Mouse (Mus musculus) bone marrow macrophage, adult 2 months (primary cell): ENCODE results near the gene Olfr1234. TPM values are rescaled to one million over a fixed set of nuclear protein-coding genes. Genes with fewer than 3 reads are reported as not detected.

Experiments used
- H3K27ac ChIP-seq: 2 replicates; pipeline ENCODE4 v1.5.1; 2012; ENCODE audit warnings: low read depth, low read length; ENCODE audit not compliant: insufficient read depth
- H3K4me1 ChIP-seq: 2 replicates; pipeline ENCODE4 v1.6.1; 2012; ENCODE audit warnings: low read length; ENCODE audit not compliant: control insufficient read depth, insufficient read depth
- H3K4me3 ChIP-seq: 2 replicates; pipeline ENCODE4 v1.5.1; 2012; ENCODE audit warnings: mild to moderate bottlenecking, low read length, moderate library complexity; ENCODE audit not compliant: insufficient read depth
- CTCF ChIP-seq: IDR thresholded peaks from 2 replicates; pipeline ENCODE4 v1.5.1; 2012; ENCODE audit warnings: low read depth, mild to moderate bottlenecking, low read length, moderate library complexity
- POLR2A ChIP-seq: IDR thresholded peaks from 2 replicates; pipeline ENCODE4 v1.6.1; 2012; ENCODE audit warnings: mild to moderate bottlenecking, low read depth, low read length, borderline replicate concordance
- polyA plus RNA-seq: library from polyadenylated mRNA; stranded (reverse); fragments of >200 nt; gene quantifications from 2 replicates; pipeline ENCODE4 v1.2.4, GENCODE M21; 2012; ENCODE audit not compliant: missing spikeins, insufficient read depth, insufficient read length

Olfr1234 gene
- polyA plus RNA-seq = not detected in 2 replicates

- TF ChIP-seq POLR2A (no peak), CTCF (no peak)
These were observed at the start of gene Olfr1234 for GRCm38 (mm10) chr2:89364765-89365164. Gene Olfr1234, minus strand, starts transcription at chr2:89364865.

GRCm38 (mm10) chr2:89409576-89409975, 44.9 kb upstream of the Olfr1234 start, which contains the start of gene Olfr1238:
Gene Olfr1238, minus strand, starts transcription at chr2:89409676.
- no peak within 1 kb of the TSS for H3K4me3 ChIP-seq
- TF ChIP-seq POLR2A = no peak
- no peak for TF ChIP-seq CTCF
- H3K27ac ChIP-seq = no peak within 1 kb of the TSS
- no peaks in the 10 kb centered on the region for H3K4me1 ChIP-seq

More at GRCm38 (mm10) chr2:89364765-89365164, at the start of gene Olfr1234:
- Histone ChIP-seq H3K4me3 (no peak within 1 kb of the TSS), H3K27ac (no peak within 1 kb of the TSS), H3K4me1 (no peaks in the 10 kb centered on the region)

- Histone ChIP-seq H3K4me1 (no peaks in the 10 kb centered on the region), H3K27ac (no peak overlapping the region), H3K4me3 (no peak overlapping the region)
- TF ChIP-seq CTCF (no peak), POLR2A (no peak)
These were observed 36.2 kb upstream of the Olfr1234 start for GRCm38 (mm10) chr2:89400882-89401281.

GRCm38 (mm10) chr2:89342298-89342697, 22.4 kb downstream of the Olfr1234 start, which contains the start of gene Olfr1233:
Gene Olfr1233, minus strand, starts transcription at chr2:89342398.
- Histone ChIP-seq H3K4me1 (no peaks in the 10 kb centered on the region), H3K27ac (no peak within 1 kb of the TSS), H3K4me3 (no peak within 1 kb of the TSS)
- TF ChIP-seq POLR2A (no peak), CTCF (no peak)

GRCm38 (mm10) chr2:89329575-89329974, 35.1 kb downstream of the Olfr1234 start, which contains the start of gene Olfr1232:
Gene Olfr1232, minus strand, starts transcription at chr2:89329675.
- Histone ChIP-seq H3K27ac (no peak within 1 kb of the TSS), H3K4me1 (no peaks in the 10 kb centered on the region), H3K4me3 (no peak within 1 kb of the TSS)
- TF ChIP-seq CTCF (no peak), POLR2A (no peak)

Other genes with a start within 250 kb of the Olfr1234 start
- gene Olfr1221, start 247.6 kb downstream of the Olfr1234 start, polyA plus RNA-seq = not detected in 2 replicates
- not detected in 2 replicates for gene Olfr1222, start 231.8 kb downstream of the Olfr1234 start, polyA plus RNA-seq
- not detected in 2 replicates for gene Olfr1223, start 213.3 kb downstream of the Olfr1234 start, polyA plus RNA-seq
- gene Olfr1224-ps1, start 200.8 kb downstream of the Olfr1234 start, polyA plus RNA-seq = not detected in 2 replicates
- gene Olfr1225, start 190.2 kb downstream of the Olfr1234 start, polyA plus RNA-seq = not detected in 2 replicates
- not detected in 2 replicates for gene Olfr1226, start 164.8 kb downstream of the Olfr1234 start, polyA plus RNA-seq
- not detected in 2 replicates for gene Olfr1228, start 110.8 kb downstream of the Olfr1234 start, polyA plus RNA-seq
- not detected in 2 replicates for gene Olfr1229, start 76.9 kb downstream of the Olfr1234 start, polyA plus RNA-seq
- gene Olfr1230, start 67.6 kb downstream of the Olfr1234 start, polyA plus RNA-seq = not detected in 2 replicates
- not detected in 2 replicates for gene Olfr1231, start 57.8 kb downstream of the Olfr1234 start, polyA plus RNA-seq
- gene Olfr1232, start 35.2 kb downstream of the Olfr1234 start, polyA plus RNA-seq = not detected in 2 replicates
- not detected in 2 replicates for gene Olfr1233, start 22.5 kb downstream of the Olfr1234 start, polyA plus RNA-seq
- not detected in 2 replicates for gene Olfr1238, start 44.8 kb upstream of the Olfr1234 start, polyA plus RNA-seq
- gene Olfr1239, start 55.5 kb upstream of the Olfr1234 start, polyA plus RNA-seq = not detected in 2 replicates
- not detected in 2 replicates for gene Olfr1240, start 78.1 kb upstream of the Olfr1234 start, polyA plus RNA-seq
- gene Olfr1241, start 122.3 kb upstream of the Olfr1234 start, polyA plus RNA-seq = not detected in 2 replicates
- gene Olfr1242, start 133.5 kb upstream of the Olfr1234 start, polyA plus RNA-seq = not detected in 2 replicates
- not detected in 2 replicates for gene Olfr1243, start 166.6 kb upstream of the Olfr1234 start, polyA plus RNA-seq
- not detected in 2 replicates for gene Olfr1245, start 213.6 kb upstream of the Olfr1234 start, polyA plus RNA-seq
- gene Olfr1246, start 228.3 kb upstream of the Olfr1234 start, polyA plus RNA-seq = 0.11 TPM in 1 of 2 replicates, not detected in the other
- not detected in 2 replicates for gene Olfr1247, start 249.3 kb upstream of the Olfr1234 start, polyA plus RNA-seq